Mouse (Mus musculus) layer of hippocampus, postnatal 10 days (tissue): ENCODE measurements around the gene Scp2. TPM values are rescaled to one million over a fixed set of nuclear protein-coding genes. Genes with fewer than 3 reads are reported as not detected.

ENCODE experiments used
- DNase-seq, 2 experiments: peaks; one replicate each; pipeline ENCODE4 v3.0.0; 2021; ENCODE audit warnings: low spot score in 2 of 2
- microRNA-seq, 2 experiments: library from miRNA; unstranded; fragments of <30 nt; microRNA quantifications; one replicate each; pipeline ENCODE4 v1.2.0; 2021
- total RNA-seq, 2 experiments: library from RNA; stranded (reverse); gene quantifications; 2 replicates each; pipeline ENCODE4 v1.2.3; 2021

Scp2 gene
- total RNA-seq, 2 experiments from 2014 or later = 75.2 to 94.8 TPM

DNA sequence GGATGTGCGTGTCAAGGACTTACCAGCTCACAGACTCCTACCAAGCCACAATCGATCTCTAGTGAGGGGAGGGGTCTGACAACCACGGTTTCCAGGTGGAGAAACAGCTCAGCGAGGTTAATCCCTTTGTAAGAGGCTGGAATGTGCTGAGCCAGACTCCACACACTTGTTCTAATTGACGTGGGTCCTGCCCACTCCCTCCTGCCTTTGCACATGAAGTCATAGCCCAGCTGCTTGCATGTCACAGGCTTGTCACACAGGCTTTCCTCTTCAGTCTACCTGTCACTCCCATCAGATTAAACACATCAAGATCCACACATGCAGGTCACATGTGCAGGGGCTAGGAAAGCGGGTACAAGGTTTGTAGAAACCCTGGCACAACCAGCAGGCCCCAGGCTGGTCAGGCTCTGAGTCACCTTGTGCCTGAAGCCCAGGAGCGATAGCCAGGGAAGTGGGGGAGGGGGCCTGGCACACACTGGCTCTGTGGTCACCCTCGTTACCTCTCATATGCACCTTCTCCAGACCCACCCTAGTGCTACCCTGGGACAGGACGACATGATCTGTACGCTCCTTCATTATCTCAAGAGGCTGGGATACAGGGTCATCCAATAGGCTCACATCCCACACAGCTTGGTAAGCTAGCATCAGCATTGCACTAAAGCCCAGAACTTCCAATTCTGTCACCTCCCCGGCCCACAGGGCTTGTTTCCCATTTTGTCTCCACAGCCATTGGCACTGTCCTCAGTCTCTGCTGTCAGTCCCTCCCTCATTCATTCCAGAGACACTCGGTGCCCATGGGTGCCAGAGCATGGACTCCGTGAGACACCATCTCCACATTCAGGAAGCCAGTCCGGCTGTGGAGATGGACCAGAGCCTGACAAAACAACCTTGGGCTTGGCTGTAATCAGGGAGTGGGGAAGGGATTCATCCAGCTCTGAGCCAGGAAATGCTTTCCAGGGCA lies 125.6 kb downstream of the Scp2 start:
- no peak for DNase-seq

DNA sequence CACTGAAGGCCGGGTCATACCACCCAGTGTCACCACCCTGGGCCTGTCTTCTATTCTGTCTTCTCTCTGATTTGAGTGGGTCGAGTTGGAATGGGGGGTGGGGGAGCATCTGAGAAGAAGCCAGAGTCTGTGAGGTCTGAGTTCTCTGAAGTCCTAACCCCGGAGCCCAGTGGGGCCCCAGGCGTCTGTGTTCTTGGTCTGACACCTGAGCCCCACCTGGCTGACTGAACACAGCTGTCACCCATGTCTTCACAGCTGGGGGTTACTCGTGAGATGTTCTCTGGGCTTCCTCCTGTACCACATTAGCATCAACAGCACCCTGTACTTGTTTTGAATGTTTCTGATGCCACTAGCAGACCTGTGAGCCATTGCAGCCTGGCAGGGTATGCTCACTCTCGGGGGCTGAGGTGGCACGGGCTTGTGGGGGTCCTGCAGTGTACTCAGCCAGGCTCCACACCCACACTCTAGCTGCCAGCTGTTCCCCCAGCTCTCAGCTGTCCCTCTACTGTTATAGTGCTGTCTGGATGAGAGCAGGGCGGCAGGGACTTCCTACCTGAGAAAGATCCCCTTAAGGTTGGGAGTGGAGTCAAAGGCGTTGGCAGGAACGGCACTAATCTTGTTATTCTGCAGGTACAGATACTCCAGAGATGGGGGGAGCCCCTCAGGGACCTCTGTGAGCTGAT lies 126.4 kb downstream of the Scp2 start:
- DNase-seq = no peak

DNA sequence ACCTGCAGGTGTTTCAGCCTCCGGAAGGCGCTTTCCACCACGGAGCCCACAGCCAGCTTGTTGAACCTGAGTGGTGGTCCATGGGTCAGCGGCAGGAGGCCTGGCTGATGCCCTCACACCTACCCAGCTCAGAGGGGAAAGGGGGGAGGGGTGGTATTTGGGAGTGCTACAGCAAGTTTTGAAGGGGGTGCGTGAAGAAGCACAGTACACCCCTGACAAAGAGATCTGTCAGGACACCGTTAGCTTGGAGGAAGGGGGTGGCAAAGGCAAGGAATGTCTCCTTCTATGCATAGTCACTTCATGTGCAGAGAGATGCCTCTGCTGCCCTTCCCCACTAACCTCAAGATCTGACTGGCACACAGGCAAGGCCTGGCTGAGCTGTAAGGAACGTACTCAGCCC lies 127.0 kb downstream of the Scp2 start:
- no peak for DNase-seq

DNA sequence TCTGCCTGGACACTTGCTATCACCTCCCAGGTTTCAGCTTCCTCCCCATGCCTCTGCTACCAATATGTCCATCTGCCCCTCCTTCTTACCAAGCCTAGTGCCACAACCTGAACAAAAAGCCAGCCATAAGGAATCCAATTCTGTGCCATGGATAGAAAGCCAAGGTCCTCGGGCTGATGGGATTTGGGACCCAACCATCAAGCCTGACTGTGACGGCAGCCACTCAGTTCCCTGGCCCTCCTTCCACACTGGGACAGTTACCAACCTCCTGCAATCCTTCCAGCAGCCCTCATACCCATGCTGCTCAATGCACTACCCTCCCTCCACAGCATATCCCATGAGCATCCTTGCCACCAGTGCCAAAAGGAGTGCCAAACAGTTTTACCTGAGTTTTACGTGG lies 128.5 kb downstream of the Scp2 start:
- no peak for DNase-seq

DNA sequence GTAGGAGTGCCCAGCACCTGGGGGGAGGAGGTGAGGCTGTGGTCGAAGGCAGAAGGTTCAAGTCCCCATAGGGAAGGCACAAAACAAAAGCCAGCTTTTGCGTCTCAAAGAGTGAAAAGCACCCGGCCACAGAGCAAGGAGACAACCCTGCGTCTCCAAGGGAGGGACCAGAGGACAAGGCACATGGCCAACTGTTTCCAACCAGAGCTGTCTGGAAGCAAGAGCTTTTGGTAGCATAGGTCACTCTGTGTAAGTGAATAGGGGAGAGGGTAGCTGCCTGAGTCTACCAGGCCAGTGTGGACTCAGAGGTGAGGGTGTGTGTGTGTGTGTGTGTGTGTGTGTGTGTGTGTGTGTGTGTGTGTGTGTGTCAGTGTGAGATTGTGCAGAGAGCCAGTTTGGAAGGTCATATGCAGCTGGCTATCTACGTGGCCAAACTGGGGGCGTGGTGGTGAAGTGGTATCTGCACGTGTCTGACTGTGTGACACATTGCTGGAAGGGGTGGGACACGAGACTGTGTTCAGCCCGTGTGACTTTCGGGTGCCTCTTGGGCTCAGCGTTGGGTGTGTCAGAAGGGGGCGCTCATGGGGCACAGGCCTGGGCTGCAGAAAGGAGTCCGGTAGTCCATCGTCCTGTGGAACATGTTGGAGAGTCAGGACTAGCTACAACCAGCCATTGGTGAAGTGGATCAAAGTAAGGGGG lies 129.6 kb downstream of the Scp2 start:
- DNase-seq = no peak

DNA sequence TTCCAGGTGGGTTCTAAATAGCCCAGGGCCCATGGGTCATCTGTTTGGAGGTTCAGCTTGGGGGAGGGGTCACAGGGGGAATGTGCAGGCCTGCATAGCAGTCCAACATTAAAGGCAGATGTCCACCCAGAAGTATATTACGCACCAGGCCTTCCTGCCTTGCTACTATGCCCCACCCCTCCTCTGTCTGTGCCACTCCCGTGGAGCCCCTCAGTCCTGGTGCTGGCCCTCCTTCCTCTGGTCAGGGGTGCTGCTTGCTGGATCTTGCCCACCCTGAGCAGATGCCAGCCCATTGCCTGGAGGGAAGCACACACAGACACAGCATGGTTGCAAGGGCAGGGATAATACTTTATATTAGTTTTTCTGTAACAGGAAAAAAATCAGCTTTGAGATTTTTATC lies 130.3 kb downstream of the Scp2 start:
- no peak for DNase-seq

DNA sequence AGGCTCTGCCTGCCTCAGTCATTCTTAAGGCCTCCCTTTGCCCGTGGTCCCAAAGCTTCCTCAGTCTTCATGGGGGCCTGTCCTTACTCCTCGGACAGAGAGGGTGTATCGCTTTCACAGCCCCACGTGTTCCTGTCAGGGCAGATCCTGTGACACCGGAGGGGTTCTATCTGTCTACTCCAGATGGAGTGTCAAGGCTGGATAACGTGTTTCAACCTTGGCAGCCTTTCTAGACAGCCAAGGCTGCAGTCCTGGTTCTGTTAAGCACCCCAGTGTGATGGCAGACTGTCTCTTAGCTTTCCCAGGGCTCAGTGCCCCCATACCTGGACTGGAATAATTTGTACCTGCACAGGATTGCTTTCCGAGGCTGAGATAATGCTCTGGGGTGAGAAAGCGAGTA lies 136.3 kb downstream of the Scp2 start:
- no peak for DNase-seq

DNA sequence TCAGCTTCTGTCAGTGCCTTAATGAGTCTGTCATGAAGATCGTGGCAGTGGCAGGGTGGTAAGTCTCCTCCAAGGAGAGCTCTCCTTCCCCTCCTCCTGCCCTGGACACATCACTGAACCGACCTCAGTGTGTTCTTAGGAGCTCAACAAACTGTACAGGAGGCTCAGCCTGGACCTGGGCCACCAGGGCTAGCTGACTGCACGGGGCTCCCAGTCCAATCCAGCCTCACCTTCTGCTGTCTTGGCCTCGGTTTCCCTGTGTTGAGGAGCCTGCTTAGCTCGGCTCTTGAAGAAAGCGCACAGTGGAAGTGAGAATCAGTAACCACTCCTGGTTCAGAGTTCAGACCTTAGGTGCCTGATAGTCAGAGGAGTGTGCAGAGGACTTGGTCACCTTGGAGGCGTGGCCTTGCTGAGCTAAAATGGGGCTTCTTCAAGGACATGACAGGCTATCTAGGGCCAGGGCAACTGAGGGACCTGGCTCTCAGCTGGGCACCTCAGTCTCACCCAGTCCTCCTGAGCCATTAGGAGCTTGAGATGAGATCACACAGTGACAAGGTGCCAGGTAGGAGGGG lies 137.2 kb downstream of the Scp2 start:
- no peak for DNase-seq

DNA sequence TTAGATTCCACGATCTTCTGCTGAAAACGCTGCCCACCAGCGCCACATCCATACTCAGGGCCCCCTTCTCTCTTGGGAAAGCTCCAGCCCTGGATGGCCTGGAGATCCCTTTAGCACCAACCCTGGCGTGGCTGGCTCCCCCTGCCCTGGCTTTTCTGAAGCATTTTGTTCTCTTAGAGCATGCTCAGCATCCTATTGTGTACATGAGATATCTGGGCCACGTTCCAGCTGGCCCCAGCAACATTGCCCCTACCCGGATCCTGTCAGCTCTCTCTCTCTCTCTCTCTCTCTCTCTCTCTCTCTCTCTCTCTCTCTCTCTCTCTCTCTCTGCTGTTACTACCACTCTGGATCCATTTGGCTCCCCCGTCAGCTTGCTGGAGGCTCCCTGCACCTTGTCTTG lies 139.5 kb downstream of the Scp2 start:
- DNase-seq = no peak

DNA sequence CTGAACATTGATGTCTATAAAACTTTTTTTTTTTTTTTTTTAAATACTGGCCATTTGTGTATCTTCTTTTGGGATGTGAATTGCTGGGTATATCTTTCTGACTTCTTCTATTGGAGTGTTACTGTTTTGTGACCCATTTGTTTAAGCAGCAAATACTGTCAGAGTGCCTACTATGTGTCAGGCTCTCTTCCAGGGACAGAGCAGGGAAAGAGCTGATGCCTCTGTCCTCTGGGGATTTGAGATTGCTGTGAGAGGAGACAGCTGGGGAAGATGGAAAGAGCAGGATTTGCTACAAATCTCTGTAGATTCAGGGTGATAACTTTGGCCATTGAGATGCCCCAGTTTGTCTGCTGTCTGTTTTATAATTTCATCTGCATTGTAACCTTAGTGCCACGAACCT lies 145.4 kb downstream of the Scp2 start:
- no peak for DNase-seq

DNA sequence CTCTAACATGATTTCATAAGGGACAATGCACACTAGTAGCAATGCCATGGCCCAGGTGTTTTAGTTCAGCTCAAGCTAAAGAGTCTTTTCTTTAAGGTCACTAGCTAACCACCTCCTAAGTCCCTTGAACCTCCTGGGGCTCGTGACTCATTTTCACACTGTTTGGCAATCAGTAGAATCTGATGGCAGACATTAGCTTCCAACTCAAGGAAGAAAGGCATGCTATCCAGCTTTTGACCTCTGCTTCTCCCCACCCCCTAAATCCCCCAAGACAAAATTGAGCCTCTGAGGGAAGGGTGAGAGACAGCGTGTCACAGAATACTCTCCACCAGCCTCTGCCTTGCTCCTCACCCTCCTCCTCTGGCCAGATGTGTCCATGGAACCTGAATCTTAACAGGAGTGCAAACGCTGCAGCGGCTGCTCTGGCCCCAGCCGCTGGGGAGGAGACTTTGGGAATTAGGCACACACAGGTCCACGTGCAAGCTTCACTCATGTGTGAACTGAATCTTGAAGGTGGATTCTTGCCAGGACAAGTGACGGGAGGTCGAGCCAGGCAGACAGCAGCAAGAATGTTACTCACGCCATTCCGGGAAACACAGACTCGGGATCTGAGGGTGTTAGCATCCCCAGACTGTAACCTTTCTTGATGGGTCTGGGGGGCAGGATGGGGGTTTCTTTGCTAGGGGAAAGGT lies 146.0 kb downstream of the Scp2 start:
- DNase-seq = no peak

DNA sequence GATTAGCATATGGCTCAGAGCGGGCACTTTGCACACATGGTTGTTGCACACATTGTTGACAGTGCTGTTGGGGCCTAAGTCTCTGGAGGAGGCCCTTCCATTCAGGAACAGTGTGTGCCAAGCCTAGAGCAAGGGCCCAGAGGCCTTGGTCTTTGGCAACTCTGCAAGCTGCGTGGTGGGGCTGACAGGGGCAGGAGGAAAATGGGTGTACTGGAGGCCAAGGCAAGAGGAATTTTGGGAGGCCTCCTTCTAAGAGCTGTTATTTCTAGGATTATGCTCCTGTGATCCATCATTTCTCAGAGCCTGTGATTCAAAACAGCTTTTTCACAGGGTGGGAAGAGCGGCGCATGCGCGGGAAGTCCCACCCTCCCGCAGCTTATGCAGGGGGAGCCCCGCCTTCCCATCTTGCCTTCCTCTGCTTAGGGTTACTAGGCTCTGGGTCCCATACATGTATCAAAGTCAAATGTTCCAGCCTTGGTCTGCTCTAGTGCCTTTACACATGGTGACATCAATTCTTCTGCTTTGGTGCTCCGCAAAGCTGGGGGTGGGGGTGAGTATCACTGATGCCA lies 148.3 kb downstream of the Scp2 start:
- no peak for DNase-seq

DNA sequence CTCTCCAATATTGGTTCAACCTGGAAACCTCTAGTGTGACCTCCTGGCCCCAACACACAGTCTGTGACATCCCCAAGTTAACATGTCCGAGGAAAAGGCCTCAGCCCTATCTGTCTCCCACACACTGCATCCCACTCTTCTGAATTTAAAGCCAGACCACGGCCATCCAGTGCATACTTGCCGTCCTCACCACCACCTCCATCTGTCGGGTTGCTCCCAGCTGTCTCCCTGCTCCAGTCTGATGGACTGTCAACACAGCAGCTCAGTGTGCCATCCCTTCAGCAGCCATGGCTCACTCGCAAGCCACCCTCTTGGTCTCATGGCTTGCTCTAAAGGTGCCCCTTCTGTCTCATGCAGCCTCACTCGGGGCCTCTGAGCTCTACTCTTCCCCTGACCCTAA lies 149.1 kb downstream of the Scp2 start:
- no peak for DNase-seq

DNA sequence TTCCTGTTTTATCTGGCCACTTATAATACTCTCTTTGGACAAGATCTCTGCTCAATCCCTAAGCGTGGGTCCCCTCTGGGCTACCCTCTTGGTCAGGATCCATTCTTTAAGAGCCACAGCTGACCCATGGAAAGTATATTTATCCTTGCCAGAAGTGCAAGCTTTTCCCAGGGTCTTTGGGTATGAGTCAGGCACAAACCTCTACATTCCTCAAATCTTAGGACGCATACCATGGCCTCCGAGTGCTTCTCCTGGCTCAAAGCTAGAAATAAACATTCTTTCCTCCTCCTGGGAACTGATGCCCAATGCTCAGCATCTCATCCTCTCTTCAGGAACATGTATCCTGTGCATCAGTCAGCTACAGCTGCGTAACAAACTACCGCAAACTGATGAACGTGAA lies 149.8 kb downstream of the Scp2 start:
- no peak for DNase-seq

Small RNAs within 50 kb of the gene (microRNA-seq; reads per million reads assigned to microRNA genes)
- gene Mir6397 = 0 reads per million in 2 experiments

Other genes with a start within 250 kb of the Scp2 start
- 1 to 10 TPM; 7.3 to 9.4 TPM for gene Cpt2, start 221.4 kb downstream of the Scp2 start, total RNA-seq
- gene Slc1a7, start 176.7 kb downstream of the Scp2 start, total RNA-seq = under 1 TPM; 0.14 to 0.18 TPM
- gene Podn, start 48.6 kb downstream of the Scp2 start, total RNA-seq = 10 to 100 TPM; 14.4 to 14.8 TPM
- gene Echdc2, start 20.4 kb upstream of the Scp2 start, total RNA-seq = 10 to 100 TPM; 12.9 to 16.3 TPM
- under 1 TPM in 1 of 2 experiments, not detected in 1; 0.16 TPM for gene Zyg11a, start 73.0 kb upstream of the Scp2 start, total RNA-seq
- 100 to 1,000 TPM; 144 to 146 TPM for gene Zyg11b, start 156.1 kb upstream of the Scp2 start, total RNA-seq
- gene Coa7, start 183.1 kb upstream of the Scp2 start, total RNA-seq = 10 to 100 TPM; 31.4 to 42.1 TPM
- not detected for gene Shisal2a, start 238.4 kb upstream of the Scp2 start, total RNA-seq